ENCODE assay signal across 10 mouse cellular contexts in the genomic region with DNA sequence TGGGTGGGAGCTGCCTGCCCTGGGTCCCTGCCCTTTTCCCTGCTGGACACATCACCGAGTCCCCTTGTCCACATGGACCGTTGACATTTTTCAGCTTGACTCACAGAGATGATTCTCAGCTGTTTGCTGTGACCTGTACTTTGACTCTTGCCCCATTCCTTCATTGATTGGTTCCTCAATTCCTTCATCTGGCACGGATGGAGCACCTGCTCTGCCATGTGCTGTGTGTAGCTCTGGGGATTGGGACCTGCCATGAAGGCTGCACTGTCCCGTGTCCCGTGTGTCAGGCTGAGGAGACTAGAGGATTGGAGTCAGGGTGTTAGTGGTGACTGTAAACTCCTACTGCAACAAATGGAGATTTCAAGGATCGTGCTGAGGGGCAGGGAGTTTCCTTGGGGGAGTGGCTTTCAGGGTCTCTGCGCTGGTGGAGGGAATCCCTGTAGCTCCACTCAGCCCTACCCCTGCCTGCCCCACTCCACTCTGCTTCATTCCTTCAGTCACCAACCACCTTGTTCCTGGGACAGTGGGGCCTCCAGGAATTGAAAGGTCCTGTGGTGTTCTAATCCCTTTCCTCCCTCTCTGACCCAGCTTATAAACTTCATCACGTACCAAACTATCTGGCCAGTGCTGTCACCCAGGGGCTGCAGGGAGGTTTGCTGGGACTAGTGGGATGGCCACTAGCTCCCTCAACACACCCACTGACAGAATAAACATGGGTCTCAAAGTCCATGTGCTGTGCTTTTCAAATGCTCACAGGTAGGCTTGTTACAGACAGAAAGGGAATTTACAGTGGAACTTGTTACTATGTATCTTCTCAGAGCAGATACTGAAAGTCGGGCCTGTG. TPM values are rescaled to one million over a fixed set of nuclear protein-coding genes. Genes with fewer than 3 reads are reported as not detected.
DNase-seq lines count a peak whose midpoint lies in the region; ATAC-seq lines count a peak whose summit lies in the region.
"Had no signal": no experiment of that assay in that cellular context is flagged by ENCODE, and none has a peak within 500 bp of the region (broad histone marks: within the 10 kb centered on the region; RNA-seq: fewer than 3 reads in every experiment).

No protein-coding gene starts in this region.

- no peaks in the 10 kb centered on the region for H3K27me3 ChIP-seq in forebrain, embryonic 11.5 days (ENCODE audit: control insufficient read depth, insufficient read depth, low read length)
- H3K27me3 ChIP-seq in forebrain, embryonic 15.5 days, result no peaks in the 10 kb centered on the region
- H3K27me3 ChIP-seq in megakaryocyte, embryonic 14.5 days (replicated peaks), result no peaks in the 10 kb centered on the region
- H3K27me3 ChIP-seq in intestine, embryonic 16.5 days (replicated peaks; ENCODE audit: control insufficient read depth, insufficient read depth, low read length), result no peaks in the 10 kb centered on the region
- no peaks in the 10 kb centered on the region for H3K27me3 ChIP-seq in stomach, embryonic 15.5 days (replicated peaks)

- H3K9ac ChIP-seq in forebrain, embryonic 11.5 days (ENCODE audit: low read length), result no peak overlapping the region
- no peak overlapping the region for H3K9ac ChIP-seq in forebrain, embryonic 15.5 days (replicated peaks)
- peak overlapping the region; percentile 17; the same call in 1 of the 2 replicates for H3K9ac ChIP-seq in intestine, embryonic 16.5 days (ENCODE audit: low read depth, low read length)
- no peak overlapping the region for H3K9ac ChIP-seq in stomach, embryonic 15.5 days

- H3K4me1 ChIP-seq in forebrain, embryonic 11.5 days (replicated peaks; ENCODE audit: control insufficient read depth, insufficient read depth, low read length), result peaks cover 8% of the 10 kb centered on the region; the same call in 1 of the 2 replicates
- H3K4me1 ChIP-seq in forebrain, embryonic 15.5 days, result peaks cover 29% of the 10 kb centered on the region
- peaks cover 87% of the 10 kb centered on the region for H3K4me1 ChIP-seq in megakaryocyte, embryonic 14.5 days
- H3K4me1 ChIP-seq in intestine, embryonic 16.5 days (ENCODE audit: control insufficient read depth, insufficient read depth, low read length), result peaks cover 50% of the 10 kb centered on the region
- H3K4me1 ChIP-seq in stomach, embryonic 15.5 days, result peaks cover 31% of the 10 kb centered on the region

- no peaks in the 10 kb centered on the region for H3K9me3 ChIP-seq in forebrain, embryonic 11.5 days (ENCODE audit: control insufficient read depth, low read length)
- no peaks in the 10 kb centered on the region for H3K9me3 ChIP-seq in forebrain, embryonic 15.5 days
- H3K9me3 ChIP-seq in megakaryocyte, embryonic 14.5 days, result no peaks in the 10 kb centered on the region
- no peaks in the 10 kb centered on the region for H3K9me3 ChIP-seq in intestine, embryonic 16.5 days (ENCODE audit: control insufficient read depth, low read length)
- no peaks in the 10 kb centered on the region for H3K9me3 ChIP-seq in stomach, embryonic 15.5 days

- DNase-seq in forebrain, embryonic 11.5 days (ENCODE audit: low spot score), result peak; percentile 40
- no peak for DNase-seq in left cerebral cortex, adult 11 months (ENCODE audit: low spot score)
- no peak for DNase-seq in urinary bladder, postnatal 36 days (ENCODE audit: low spot score in 2 of 2)
- DNase-seq: kidney, postnatal 4 days had no signal

- no peaks in the 10 kb centered on the region for H3K36me3 ChIP-seq in forebrain, embryonic 11.5 days (ENCODE audit: control insufficient read depth, insufficient read depth, low read length)
- H3K36me3 ChIP-seq in forebrain, embryonic 15.5 days, result no peaks in the 10 kb centered on the region
- H3K36me3 ChIP-seq in megakaryocyte, embryonic 14.5 days (replicated peaks; ENCODE audit: low read length), result peaks cover 11% of the 10 kb centered on the region
- H3K36me3 ChIP-seq in intestine, embryonic 16.5 days (ENCODE audit: control insufficient read depth, insufficient read depth, low read length), result no peaks in the 10 kb centered on the region
- no peaks in the 10 kb centered on the region for H3K36me3 ChIP-seq in stomach, embryonic 15.5 days

- no peak overlapping the region for H3K4me2 ChIP-seq in forebrain, embryonic 11.5 days (ENCODE audit: low read depth, low read length, severe bottlenecking)
- no peak overlapping the region for H3K4me2 ChIP-seq in forebrain, embryonic 15.5 days (replicated peaks)
- no peak overlapping the region for H3K4me2 ChIP-seq in intestine, embryonic 16.5 days (ENCODE audit: low read depth, low read length)
- H3K4me2 ChIP-seq in stomach, embryonic 15.5 days, result no peak overlapping the region

- no peak for ATAC-seq in forebrain, embryonic 11.5 days (replicated peaks; ENCODE audit: low FRiP score)
- ATAC-seq in forebrain, embryonic 15.5 days (replicated peaks), result no peak
- ATAC-seq in megakaryocyte, adult 5-6 weeks (ENCODE audit: poor library complexity, severe bottlenecking), result no peak
- peak; percentile 26; the same call in 1 of the 2 replicates for ATAC-seq in intestine, embryonic 16.5 days
- peak; percentile 1; the same call in 1 of the 2 replicates for ATAC-seq in stomach, embryonic 15.5 days (ENCODE audit: insufficient read depth, low FRiP score, low read depth)
- ATAC-seq: hindbrain, postnatal 0 days had no signal

- 88% methylated on average over 9 of the region's 9 CpGs for WGBS in forebrain, embryonic 11.5 days
- 79% methylated on average over 9 of the region's 9 CpGs for WGBS in forebrain, embryonic 15.5 days
- WGBS in intestine, embryonic 16.5 days, result 57% methylated on average over 9 of the region's 9 CpGs
- 53% methylated on average over 9 of the region's 9 CpGs for WGBS in stomach, embryonic 15.5 days

- no peak overlapping the region for H3K27ac ChIP-seq in forebrain, embryonic 11.5 days (ENCODE audit: low read depth, low read length)
- no peak overlapping the region for H3K27ac ChIP-seq in forebrain, embryonic 15.5 days (replicated peaks)
- H3K27ac ChIP-seq in intestine, embryonic 16.5 days (ENCODE audit: low read length), result peak overlapping the region; percentile 60
- peak overlapping the region; percentile 33; the same call in 1 of the 2 replicates for H3K27ac ChIP-seq in stomach, embryonic 15.5 days
- H3K27ac ChIP-seq: hindbrain, postnatal 0 days had no signal

- H3K4me3 ChIP-seq in forebrain, embryonic 11.5 days (ENCODE audit: low read depth, low read length), result no peak overlapping the region
- no peak overlapping the region for H3K4me3 ChIP-seq in forebrain, embryonic 15.5 days
- H3K4me3 ChIP-seq in megakaryocyte, embryonic 14.5 days (replicated peaks), result peak overlapping the region; percentile 80
- H3K4me3 ChIP-seq in intestine, embryonic 16.5 days (ENCODE audit: low read length), result no peak overlapping the region
- no peak overlapping the region for H3K4me3 ChIP-seq in stomach, embryonic 15.5 days (replicated peaks)

RNA-seq across cellular contexts. Expression of a gene that starts 3.9 kb away (rescaled TPM):
- 23.0 and 26.2 TPM in 2 replicates for polyA plus RNA-seq in forebrain, embryonic 11.5 days (2014; fragmentation: Nextera tagmentation; extraction: Ambion mirVana)
- 22.3 and 27.0 TPM in 2 replicates for polyA plus RNA-seq in forebrain, embryonic 15.5 days (2015; fragmentation: Nextera tagmentation; extraction: Ambion mirVana)
- 13.8 and 14.5 TPM in 2 replicates for polyA plus RNA-seq in megakaryocyte, embryonic 14.5 days (2012; ENCODE audit: insufficient read depth, low replicate concordance)
- total RNA-seq in megakaryocyte, adult 5-6 weeks (2015), result 20.1 and 20.2 TPM in 2 replicates
- 22.7 and 22.8 TPM in 2 replicates for total RNA-seq in megakaryocyte, adult 5-6 weeks (2017)
- polyA plus RNA-seq in intestine, embryonic 16.5 days (2015; fragmentation: Nextera tagmentation; extraction: Ambion mirVana), result 7.9 and 8.1 TPM in 2 replicates
- 12.7 and 14.5 TPM in 2 replicates for polyA plus RNA-seq in stomach, embryonic 15.5 days (2015; fragmentation: Nextera tagmentation; extraction: Ambion mirVana)

Comparison
In these comparisons a context has a peak if more than half of its experiments do, and no peak if none do; other contexts are left out.
1. ATAC-seq: peak in intestine, embryonic 16.5 days (single experiment) and stomach, embryonic 15.5 days (single experiment); none in forebrain, embryonic 11.5 days (single experiment), forebrain, embryonic 15.5 days (single experiment) and megakaryocyte, adult 5-6 weeks (single experiment).
2. H3K27ac ChIP-seq: peak in intestine, embryonic 16.5 days (single experiment) and stomach, embryonic 15.5 days (single experiment); none in forebrain, embryonic 11.5 days (single experiment) and forebrain, embryonic 15.5 days (single experiment).